Mouse (Mus musculus) retina, postnatal 7 days (tissue): ENCODE measurements around the gene Chkb.
"Not testable (repeated sequence)": the region's sequence is repeated elsewhere in the genome, so short reads cannot be mapped to it uniquely, and the experiment has no call there.

Experiments
- DNase-seq: peaks from one replicate; pipeline ENCODE4 v3.0.0-alpha.2; 2012; ENCODE audit warnings: low read depth, low spot score

Gene Chkb

DNA sequence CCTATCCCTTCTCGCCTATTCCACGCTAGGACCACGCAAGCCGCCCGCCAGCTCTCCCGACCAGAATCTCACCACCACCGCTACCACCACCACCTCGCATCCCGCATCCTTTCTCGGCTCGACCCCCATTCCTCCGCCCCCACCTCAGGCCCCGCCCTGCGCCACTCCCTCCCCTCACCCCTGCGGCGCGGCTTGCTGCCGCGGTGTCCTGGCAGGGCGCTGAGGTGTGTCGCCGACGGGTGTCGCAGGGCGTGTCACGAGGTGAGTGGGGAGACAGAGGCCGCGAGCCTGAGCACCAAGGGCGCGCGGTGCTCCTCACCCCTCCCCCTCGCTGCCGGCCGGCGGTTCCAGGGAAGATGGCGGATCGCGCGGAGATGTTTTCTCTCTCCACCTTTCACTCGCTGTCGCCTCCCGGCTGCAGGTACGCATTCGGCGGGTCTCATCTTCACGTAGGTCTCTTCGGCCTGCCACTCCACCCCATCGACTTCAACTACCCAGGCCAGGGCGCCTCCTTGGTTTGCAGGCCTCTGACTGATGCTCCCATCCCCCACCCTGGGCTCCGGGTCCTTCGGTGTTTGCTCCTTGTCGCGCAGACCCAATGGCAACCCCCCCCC lies 24.3 kb upstream of the Chkb start, which contains the start of gene Mapk8ip2:
TSS of gene Mapk8ip2 (plus strand) at position 49 of the 614 bp plus-strand sequence.
- peak; percentile 48 for DNase-seq

DNA sequence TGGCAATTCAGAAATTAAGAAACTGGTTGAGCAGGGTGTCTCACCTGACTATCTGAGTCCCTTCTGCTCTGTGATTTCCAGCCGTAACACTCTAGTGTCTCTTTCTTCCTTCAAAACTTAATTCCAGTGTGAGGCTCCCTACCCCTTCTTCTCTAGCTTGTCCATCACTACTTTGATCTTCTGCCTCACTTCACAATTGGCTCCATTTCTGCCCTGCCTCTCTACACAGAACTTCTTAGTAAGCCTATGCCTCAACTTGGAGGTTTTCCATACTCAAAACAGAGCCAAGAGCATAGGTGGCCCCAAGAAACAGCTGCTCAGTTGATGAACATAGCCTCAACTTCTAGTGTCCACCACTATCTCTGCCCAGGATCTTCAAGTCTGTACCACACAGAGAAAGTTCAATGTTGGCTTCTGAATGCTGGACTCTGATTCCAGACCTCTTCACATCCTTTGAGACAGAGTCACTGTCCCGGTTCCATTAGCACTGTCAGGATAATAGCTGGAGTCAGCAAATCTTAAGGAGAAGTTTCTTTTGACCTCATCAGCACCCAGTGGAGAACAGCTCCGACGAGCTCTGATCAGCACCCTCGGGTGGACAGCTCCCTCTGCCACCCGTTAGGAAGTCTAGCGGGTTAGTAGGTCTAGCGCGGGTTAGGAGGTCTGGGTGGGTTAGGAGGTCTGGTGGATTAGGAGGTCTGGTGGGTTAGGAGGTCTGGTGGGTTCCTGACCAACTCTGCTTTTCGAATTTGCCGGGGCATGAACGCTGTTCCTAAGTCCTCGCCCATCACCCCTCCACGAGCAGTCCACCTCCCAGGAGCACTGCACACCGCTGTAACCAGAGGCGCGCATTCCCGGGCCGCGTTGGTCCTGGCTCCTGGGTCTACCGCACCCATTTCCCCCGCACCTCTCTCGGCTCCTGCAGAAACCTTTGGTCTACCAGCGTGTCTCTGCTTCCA lies 23.5 kb upstream of the Chkb start:
- DNase-seq: peak; percentile 13

DNA sequence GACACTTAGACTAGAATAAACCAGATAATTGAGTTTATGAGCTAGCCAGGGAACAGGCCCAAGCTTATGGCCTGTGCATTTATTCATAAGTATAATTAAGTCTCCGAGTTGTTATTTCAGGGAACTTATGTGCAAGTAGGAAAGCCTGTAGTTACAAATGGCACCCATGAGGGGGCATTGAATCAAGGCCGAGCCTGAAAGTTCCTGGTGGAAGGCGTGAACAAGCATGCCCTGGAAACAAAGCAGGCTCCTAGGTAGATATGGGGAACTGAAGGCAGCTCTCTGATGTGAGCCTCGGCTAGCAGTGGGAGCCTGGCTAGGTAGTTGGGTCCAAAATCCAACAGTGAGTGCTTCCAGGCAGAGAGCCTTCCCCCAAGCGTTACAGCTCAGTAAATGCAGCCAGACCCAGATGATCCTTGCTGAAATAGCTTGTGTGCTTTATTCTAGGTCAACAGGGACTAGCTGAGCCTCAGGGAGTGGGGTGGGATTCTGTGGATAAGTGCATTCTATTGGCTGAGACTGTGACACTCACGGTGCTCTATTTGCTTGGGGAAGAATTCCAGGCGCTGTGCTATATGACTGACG lies 12.9 kb upstream of the Chkb start:
- peak; percentile 5 for DNase-seq

DNA sequence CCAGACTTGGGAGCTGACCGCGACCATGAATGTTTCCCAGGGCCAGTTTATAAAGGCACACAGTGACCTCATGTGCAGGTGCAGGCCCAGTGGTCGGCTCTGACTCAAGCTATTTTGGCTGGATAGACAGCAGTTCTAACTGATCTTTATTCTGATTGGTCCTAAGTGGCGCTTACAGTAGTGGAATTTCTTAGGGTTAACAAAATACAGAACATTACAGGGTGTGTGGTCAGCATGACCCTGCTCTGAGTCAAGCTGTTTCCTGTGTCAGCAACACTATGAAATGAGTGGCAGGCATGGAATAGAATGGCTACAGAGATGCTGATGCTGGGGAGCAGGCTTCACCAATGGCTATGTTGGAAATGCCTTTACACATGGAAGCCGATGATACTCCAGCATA lies 6.2 kb upstream of the Chkb start:
- no peak for DNase-seq

DNA sequence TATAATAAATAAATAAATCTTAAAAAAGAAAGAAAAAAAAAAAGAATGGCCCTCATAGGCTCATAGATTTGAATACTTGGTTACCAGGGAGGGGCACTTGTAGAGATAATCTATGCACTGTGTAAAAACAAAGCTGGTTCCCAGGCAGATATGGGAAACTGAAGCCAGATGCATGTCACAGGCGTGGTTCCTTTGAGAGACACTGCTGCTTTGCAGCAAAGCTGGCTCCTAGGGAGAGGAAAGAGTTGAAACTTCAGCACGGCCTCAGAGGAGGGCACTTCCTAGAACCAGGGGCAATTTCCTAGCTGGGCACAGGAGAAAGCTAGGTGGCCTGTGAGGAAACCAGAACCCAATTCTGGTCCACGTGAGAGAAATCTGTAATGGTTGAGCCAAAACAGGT lies 4.4 kb upstream of the Chkb start:
- no peak for DNase-seq

DNA sequence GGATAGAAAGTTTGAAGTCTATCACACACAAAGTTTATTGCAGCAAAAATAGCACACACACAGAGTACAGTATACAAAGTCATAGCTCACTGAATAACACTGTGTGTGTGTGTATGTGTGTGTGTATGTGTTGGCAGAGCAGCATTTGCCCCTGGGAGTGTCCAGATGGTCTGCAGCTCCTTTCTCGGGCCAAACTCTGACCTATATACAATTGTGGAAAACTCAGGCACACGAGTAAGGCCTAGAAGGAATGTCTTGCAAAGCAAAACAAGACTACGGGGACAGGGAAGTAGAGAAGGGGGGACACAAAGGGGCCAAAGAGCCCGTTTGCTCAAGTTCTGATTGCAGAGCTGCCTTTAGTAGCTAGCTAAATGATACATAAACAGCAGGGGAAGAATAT lies 3.2 kb upstream of the Chkb start:
- no peak for DNase-seq

DNA sequence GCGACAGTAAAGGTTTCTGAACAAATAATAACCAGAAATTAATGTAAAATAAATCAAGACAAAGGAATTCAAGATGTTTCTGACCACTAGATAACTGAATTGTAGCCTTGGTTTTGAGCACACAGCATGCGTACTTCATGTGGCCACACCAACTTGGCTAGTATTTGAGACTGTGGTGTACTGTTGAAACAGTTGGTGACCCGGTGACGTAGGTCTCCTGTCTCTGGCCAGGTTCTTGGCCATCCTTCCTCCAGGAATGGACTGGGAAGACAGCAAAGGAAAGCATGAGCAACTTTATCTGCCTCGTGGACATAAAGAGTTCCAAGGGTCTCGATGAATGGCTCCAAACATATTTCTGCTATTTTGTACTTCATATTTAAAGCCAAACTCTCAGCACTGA lies 2.1 kb upstream of the Chkb start:
- no peak for DNase-seq

DNA sequence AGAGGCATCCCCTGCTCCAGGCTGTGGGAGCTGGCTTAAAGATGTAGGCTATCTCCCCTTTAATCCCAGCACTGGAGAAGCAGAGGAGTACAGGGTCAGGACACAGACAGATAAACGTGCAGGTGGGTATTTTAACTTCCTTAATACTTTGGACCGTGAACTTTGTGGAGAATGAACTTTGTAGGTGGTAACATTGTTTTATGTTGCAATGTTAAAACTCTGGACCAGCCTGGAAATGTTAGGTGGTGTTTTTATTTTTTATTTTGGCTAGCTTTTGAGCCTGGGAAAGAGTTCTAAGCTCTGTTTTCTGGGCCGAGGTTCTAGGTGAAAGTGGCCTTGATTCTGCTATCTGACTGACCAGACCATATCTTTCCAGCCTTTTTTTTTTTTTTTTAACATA lies 1.6 kb upstream of the Chkb start:
- no peak for DNase-seq

DNA sequence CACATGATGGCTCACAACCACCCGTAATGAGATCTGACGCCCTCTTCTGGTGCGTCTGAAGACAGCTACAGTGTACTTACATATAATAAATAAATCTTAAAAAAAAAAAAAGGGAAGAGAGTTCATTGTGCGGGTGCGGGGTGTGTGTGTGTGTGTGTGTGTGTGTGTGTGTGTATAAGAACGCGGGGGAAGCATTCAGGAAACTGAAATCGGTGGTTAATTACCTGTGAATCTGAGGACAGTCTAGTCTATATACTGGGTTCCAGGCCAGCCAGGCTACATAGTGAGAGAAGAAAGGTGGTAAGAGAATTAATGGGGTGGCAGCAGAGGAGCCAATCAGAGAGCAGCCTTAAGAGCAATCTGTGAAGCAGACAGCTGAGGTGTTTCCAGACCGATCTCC lies 1.1 kb upstream of the Chkb start:
- not testable (repeated sequence) for DNase-seq

DNA sequence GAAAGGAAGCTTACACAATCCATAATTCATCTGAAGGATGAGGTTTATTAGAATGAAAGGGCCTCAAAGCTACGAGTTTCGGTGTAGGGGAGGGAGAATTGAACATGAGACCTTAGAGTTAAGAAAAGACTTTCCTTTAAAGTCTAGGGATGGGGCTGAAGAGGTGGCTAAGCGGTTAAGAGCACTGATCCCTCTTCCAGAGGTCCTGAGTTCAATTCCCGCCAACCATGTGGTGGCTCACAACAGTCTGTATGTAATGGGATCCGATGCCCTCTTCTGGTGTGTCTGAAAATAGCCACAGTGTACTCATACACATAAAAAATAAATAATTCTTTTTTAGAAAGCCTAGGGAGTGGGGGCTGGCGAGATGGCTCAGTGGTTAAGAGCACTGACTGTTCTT lies 633 bp upstream of the Chkb start:
- DNase-seq: no peak

DNA sequence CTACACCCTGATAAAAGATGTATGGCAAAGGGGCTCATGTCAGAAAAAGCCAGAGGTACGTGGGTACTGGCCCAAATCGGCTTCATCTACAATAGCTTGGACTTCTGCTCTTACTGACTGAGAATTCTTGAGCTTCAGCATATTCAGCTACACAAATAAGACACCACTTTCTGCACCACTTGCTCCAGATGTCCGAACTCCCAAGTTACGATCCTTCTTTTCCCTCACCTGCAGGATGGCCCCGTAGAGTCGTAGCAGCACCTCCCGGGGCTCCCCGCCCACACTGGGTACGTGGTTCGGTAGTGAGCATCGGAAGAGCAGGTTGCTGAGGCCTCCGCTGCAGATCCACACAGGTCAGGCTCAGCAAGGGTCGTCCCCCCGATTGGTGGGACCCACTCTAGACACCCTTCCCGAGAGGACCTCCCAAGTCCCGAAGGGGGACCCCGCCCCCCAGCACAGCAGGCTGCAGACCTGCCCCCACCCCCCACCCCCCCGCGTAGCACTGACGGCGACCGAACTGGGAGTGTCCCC lies 822 bp downstream of the Chkb start:
- no peak for DNase-seq

DNA sequence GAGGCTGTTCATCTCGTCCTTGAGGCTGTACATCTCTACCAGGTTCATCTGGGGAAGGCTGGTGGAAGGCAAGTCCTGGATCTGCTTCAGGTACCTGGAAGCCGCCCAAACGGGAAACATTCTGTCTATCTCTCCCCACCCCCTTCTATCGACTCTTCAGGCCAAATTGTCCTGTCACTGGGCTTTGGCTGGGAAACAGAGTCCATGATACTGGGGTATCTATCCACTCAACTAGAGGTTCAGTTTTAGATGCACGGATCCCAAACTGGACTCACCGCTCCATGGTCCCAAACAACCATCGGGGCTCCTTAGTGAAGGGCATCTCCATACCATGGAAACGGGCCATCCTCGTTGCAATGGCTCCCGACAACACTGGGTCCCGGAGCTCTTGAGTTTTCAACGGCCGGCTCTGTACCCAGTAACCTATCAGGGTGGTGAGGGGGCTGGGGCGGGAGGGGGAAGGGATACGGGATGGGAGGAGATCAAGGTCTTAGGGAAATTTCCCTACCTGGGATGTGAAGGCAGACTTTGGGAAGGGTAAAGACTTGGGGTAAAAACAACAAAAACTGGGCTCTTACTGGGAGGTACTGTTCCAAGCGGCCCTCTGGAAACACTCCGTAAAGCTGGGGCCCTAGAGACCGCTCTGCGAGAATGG lies 1.4 kb downstream of the Chkb start:
- no peak for DNase-seq

DNA sequence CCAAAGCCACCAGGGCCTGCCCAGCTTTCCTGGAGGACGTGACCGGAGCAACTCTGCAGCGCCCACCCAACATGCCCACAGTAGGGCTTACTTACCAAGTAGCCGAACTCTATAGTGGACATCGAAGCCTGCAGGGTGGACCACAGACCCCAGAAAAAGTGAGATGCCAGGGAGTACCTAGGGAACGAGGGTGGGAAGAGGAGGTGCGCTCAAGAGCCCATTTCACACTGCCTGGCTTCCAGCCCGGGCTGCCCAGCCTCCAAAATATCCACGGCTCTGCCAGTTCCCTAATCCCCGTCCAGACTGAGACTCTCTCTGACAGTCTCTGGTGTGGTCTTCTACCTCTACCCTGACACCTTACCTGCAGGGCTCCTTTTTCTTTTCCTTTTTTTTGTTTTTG lies 3.0 kb downstream of the Chkb start:
- DNase-seq: no peak

DNA sequence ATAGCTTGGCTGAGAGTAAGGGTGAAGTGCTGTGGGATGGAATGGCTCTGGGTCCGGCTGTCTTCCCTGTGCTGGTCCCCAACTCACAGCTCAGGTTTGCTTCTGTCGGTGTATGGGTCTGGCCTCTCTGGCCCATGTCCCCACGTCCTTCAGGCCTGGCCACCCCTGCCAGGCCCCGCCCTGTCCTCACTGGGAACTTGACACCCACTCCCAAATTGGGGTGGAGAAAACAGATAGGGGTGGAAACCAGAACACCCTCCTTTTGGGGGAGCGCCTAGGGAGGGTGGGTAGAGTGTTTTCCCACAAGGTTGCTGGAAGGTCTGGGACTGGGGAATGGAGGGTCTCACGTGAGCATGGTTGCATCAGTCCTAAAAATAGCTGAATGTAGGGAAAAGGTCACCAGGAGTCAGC lies 4.0 kb downstream of the Chkb start, which contains the start of gene Cpt1b:
TSS of gene Cpt1b (minus strand) at position 153 of the 411 bp plus-strand sequence.
- no peak for DNase-seq

DNA sequence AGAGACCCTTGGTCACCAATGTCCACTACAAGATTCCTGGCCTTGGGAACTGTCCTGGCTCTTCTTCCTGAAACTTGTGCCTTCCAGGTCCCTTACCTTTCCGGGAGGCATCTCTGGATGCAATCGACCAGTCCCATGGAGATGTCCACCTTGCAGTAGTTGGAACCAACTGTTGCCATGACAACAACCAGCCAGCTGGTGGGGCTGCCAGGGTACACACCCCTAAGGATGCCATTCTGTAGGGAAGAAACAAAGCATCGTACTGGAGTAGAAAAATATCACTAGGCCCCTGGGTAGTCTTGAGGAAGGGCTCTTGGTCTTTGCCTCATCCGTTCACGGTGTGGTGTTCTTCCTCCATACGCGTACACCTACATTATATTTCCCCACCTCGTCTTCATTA lies 5.1 kb downstream of the Chkb start:
- no peak for DNase-seq

DNA sequence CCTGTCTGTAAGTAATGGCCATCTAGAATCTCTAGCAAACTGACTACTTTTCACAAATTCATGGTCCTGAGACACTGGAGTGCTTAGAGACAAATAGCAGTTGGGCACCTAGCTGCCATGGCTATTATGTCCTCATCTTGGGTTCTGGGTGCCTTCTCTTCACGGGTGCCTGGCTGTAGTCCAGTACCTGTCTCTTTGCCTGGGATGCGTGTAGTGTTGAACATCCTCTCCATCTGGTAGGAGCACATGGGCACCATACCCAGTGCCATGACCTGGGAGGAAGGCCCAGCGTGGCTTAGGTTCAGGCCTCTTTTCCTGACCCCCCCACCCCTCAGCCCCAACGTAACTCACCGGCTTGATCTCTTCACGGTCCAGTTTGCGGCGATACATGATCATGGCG lies 7.8 kb downstream of the Chkb start:
- no peak for DNase-seq

DNA sequence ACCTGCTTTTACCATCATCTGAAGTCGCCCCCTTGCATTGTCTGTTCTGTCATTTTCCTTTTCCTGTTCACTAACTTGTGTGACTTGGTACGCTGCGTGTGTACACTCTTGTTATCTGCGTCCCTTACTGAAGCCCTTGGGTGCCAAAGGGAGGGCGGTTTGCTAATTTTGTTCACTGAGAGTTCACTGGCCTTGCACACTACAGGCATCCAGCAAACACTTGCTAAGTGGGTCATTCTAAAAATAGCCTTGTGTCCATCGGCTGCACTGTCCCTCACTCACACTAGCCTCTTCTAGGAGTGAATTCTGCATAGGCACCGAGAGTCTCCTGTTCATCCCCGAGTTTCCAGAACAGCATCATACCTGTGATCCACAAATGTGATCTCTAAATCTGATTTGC lies 14.4 kb downstream of the Chkb start:
- DNase-seq: no peak

DNA sequence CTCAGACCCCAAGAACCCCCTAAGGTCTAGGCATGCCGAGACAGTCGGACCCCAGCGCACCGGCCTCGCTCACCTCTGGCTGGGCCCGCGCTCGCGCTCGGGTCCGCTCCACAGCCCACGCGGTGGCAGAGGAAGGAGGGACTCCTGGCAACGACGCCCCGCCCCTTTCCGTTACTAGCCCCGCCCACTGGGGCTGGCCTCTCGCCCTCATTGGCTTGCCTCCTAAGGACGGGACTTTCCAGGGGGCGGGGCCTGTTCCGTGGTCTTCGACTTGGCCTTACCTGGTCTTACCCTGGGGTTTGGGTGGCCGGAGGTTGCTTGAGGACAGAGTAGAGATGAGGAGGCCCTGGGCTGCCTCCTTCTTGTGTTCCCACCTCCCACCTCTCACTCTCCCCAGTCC lies 19.6 kb downstream of the Chkb start, which contains the start of gene Syce3:
TSS of gene Syce3 (minus strand) at position 386 of the 400 bp plus-strand sequence.
- no peak for DNase-seq

DNA sequence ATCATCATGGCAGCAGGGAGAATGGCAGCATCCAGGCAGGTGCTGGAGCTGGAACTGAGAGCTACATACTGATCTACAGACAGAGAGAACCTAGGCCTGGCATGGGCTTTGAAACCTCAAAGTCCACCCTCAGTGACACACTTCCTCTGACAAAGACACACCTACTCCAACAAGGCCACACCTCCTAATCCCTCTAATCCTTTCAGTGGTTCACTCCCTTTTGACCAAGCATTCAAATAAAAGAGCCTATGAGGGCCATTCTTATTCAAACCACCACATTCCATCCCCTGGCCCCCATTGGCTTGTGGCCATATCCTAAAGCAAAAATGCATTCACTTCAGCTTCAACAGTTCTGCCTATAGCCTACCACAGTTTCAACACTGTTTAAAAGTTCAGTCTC lies 23.0 kb downstream of the Chkb start:
- DNase-seq: no peak

DNA sequence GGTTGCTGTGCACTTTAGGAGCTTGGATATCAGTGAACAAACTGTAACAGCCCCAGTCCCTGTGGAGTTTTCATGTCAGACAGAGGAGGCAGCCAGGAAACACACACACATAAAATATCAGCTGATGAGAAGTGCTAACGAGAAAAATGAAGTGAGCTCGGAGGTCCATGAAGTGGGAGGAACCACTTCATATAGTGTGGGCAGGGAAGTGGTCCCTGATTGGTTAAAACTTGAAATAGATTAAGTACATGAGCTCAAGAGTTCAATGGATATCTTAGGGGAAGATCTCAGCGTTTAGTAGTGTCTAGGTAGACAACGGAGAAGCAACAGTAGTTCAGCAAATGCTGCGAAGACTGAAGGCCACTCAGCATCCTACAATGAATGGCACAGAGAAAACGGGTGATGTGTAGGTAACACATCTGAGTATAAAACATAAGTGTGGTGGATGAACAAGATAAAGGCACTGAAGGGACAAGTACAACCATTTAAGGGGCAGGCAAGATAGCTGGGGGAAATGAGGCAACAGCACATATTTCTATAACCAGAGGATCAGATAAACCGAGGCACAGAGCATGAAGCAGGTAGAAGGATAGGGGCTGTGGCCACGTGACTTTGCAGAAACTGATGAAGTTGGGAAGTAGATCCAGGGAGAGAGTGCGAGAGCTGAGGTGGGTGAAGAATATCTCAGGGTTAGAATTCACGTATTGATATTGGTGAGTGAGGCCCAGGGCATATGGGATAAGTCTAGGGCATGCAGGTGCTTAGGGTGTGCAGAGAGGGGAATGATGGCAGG lies 24.7 kb downstream of the Chkb start:
- DNase-seq: no peak

DNA sequence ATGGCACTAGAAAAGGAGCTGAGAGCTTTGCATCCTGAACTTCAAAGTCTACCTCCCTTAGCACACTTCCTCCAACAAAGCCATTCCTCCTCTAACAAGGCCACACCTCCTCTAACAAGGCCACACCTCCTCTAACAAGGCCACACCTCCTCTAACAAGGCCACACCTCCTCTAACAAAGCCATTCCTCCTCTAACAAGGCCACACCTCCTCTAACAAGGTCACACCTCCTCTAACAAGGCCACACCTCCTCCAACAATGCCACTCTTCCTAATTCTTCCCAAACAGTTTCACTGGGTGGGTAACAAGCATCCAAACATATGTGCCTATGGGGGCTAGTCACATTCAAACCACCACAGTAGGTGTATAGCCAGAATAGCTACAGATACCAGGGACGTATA lies 27.2 kb downstream of the Chkb start:
- DNase-seq: no peak
